Mouse (Mus musculus): Measurements from ENCODE around the gene Tctex1d4. TPM values are rescaled to one million over a fixed set of nuclear protein-coding genes. Genes with fewer than 3 reads are reported as not detected.
A peak's percentile ranks its signal among the peaks of the same experiment; 100 is the strongest.

Tctex1d4 gene
- polyA plus RNA-seq, 1 experiment from 2014 or later: 0.58 TPM

DNA sequence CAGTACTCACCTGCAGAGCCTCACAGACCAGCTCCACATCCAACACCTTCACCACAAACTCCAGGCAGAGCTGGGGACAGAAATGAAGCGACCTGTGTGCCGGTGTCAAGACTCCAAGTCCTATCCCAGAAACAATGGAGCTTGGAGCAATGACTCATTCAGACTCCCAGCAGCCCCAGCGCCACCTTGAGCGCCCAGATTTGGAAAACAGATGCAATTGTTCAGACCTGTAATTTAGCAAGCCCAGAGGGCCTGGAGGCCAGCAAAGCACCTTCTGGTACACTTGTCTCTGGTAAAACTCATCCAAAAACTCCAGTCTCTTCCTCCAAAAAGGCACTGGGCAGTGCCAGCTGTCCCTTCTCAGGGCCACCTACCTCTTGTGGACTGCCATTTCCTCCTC is 4.4 kb upstream of the Tctex1d4 start:
- no peak overlapping the region for H3K4me3 ChIP-seq (ENCODE audit: low read depth, low read length)
- H3K9me3 ChIP-seq (ENCODE audit: control insufficient read depth, low read length): no peaks in the 10 kb centered on the region
- no peak for TF ChIP-seq EP300 (optimal IDR thresholded peaks at IDR 0.05)
- TF ChIP-seq CTCF (IDR thresholded peaks at IDR 0.05; ENCODE audit: low read depth): no peak
- no peaks in the 10 kb centered on the region for H3K27me3 ChIP-seq (ENCODE audit: control insufficient read depth, insufficient read depth, low read length)
- H3K4me2 ChIP-seq (replicated peaks; ENCODE audit: low read depth): no peak overlapping the region
- H3K27ac ChIP-seq (replicated peaks): peak overlapping the region; percentile 58
- no peak overlapping the region for H3K9ac ChIP-seq (ENCODE audit: low read length)
- ATAC-seq (ENCODE audit: low FRiP score, low TSS enrichment) (no peak), DNase-seq (ENCODE audit: low spot score) (no peak)
- peaks cover 15% of the 10 kb centered on the region for H3K4me1 ChIP-seq (replicated peaks; ENCODE audit: control insufficient read depth, insufficient read depth)
- no peaks in the 10 kb centered on the region for H3K36me3 ChIP-seq (ENCODE audit: control insufficient read depth, insufficient read depth, low read length)
- WGBS: 55% methylated on average over 4 of the region's 4 CpGs

GRCm38 (mm10) chr4:117123546-117124217 is 2.9 kb upstream of the Tctex1d4 start:
- H3K4me2 ChIP-seq (replicated peaks; ENCODE audit: low read depth): no peak overlapping the region
- ATAC-seq (ENCODE audit: low FRiP score, low TSS enrichment): no peak

DNA sequence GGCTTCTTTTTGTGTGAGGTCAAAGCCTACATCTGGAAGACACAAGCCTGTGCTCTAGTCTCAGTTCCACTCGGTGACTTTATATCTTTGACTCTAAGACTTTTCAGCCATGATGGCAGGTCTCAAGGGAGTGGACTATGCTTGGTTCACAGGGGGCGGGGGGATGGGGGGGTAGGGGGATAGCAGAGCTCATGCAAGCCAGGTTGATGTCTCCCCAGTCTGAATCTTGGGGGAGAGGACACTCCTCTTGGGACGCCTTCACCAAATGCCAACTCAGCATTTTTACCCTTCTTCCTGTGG is 2.4 kb upstream of the Tctex1d4 start:
- Histone ChIP-seq H3K9me3 (ENCODE audit: control insufficient read depth, low read length) (no peaks in the 10 kb centered on the region), H3K27ac (replicated peaks) (peak overlapping the region; percentile 97), H3K4me2 (replicated peaks; ENCODE audit: low read depth) (no peak overlapping the region; the same call in 1 of the 2 replicates), H3K27me3 (ENCODE audit: control insufficient read depth, insufficient read depth, low read length) (no peaks in the 10 kb centered on the region), H3K4me1 (replicated peaks; ENCODE audit: control insufficient read depth, insufficient read depth) (peaks cover 15% of the 10 kb centered on the region), H3K4me3 (ENCODE audit: low read depth, low read length) (no peak overlapping the region), H3K36me3 (ENCODE audit: control insufficient read depth, insufficient read depth, low read length) (peaks cover 3% of the 10 kb centered on the region; the same call in 1 of the 2 replicates), H3K9ac (ENCODE audit: low read length) (no peak overlapping the region)
- ATAC-seq (ENCODE audit: low FRiP score, low TSS enrichment) (no peak), DNase-seq (ENCODE audit: low spot score) (no peak)
- WGBS: 68% methylated on average over 3 of the region's 3 CpGs
- TF ChIP-seq EP300 (optimal IDR thresholded peaks at IDR 0.05) (no peak), CTCF (IDR thresholded peaks at IDR 0.05; ENCODE audit: low read depth) (no peak)

More at GRCm38 (mm10) chr4:117123546-117124217, 2.9 kb upstream of the Tctex1d4 start:
- DNase-seq (ENCODE audit: low spot score): no peak
- H3K27me3 ChIP-seq (ENCODE audit: control insufficient read depth, insufficient read depth, low read length): no peaks in the 10 kb centered on the region
- H3K4me3 ChIP-seq (ENCODE audit: low read depth, low read length): no peak overlapping the region
- H3K9me3 ChIP-seq (ENCODE audit: control insufficient read depth, low read length): no peaks in the 10 kb centered on the region
- H3K27ac ChIP-seq (replicated peaks): no peak overlapping the region
- 78% methylated on average over 7 of the region's 9 CpGs for WGBS
- H3K4me1 ChIP-seq (replicated peaks; ENCODE audit: control insufficient read depth, insufficient read depth): peaks cover 15% of the 10 kb centered on the region
- H3K9ac ChIP-seq (ENCODE audit: low read length): no peak overlapping the region
- TF ChIP-seq CTCF (IDR thresholded peaks at IDR 0.05; ENCODE audit: low read depth) (no peak), EP300 (optimal IDR thresholded peaks at IDR 0.05) (no peak)
- H3K36me3 ChIP-seq (ENCODE audit: control insufficient read depth, insufficient read depth, low read length): peaks cover 1% of the 10 kb centered on the region; the same call in 1 of the 2 replicates

DNA sequence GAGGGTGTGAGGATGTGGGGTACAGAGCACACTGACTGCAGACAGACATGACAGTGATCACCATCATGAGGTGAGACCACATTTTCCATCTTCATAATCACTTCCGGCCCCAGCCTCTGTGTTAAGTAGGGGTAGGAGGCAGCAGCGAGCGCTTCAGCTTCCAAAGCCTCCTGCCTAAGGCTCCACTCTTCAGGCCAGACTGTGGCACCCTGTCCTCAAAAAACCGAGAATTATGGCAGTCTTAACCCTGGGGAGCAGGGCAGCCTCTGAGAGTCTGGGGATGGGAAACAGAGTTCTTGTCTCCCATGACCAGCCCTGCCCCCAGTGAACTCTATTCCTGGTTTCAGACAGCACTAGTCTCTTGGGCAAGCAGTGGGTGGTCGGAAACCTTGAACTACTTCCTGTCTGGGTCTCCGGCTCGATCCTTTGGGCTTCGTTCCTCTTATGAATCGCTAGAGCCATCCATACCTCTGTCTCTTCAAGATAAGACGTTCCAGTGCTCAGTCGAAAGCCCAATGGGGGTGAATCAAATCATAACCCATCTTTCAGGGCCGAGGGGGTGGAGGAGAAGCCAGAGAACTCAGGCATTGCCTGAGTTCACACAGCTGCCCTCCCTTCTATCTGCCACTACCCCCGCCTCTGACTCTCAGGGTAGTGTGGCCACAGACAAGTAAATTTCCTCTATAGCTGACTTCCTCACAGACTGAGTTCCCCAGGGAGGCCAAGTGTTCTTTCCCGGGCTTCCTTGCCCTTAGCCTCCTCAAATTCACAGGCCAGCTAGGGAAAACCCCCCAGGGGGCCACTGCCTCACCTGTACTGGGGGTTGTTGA is 1.9 kb upstream of the Tctex1d4 start:
- Histone ChIP-seq H3K9me3 (ENCODE audit: control insufficient read depth, low read length) (no peaks in the 10 kb centered on the region), H3K36me3 (ENCODE audit: control insufficient read depth, insufficient read depth, low read length) (peaks cover 4% of the 10 kb centered on the region; the same call in 1 of the 2 replicates), H3K4me3 (ENCODE audit: low read depth, low read length) (no peak overlapping the region), H3K4me1 (replicated peaks; ENCODE audit: control insufficient read depth, insufficient read depth) (peaks cover 15% of the 10 kb centered on the region), H3K27ac (replicated peaks) (peak overlapping the region; percentile 97), H3K9ac (ENCODE audit: low read length) (peak overlapping the region; percentile 58), H3K27me3 (ENCODE audit: control insufficient read depth, insufficient read depth, low read length) (no peaks in the 10 kb centered on the region), H3K4me2 (replicated peaks; ENCODE audit: low read depth) (peak overlapping the region; percentile 24)
- TF ChIP-seq EP300 (optimal IDR thresholded peaks at IDR 0.05) (no peak), CTCF (IDR thresholded peaks at IDR 0.05; ENCODE audit: low read depth) (no peak)
- DNase-seq (ENCODE audit: low spot score) (no peak), ATAC-seq (ENCODE audit: low FRiP score, low TSS enrichment) (no peak)
- 62% methylated on average over 14 of the region's 14 CpGs for WGBS

DNA sequence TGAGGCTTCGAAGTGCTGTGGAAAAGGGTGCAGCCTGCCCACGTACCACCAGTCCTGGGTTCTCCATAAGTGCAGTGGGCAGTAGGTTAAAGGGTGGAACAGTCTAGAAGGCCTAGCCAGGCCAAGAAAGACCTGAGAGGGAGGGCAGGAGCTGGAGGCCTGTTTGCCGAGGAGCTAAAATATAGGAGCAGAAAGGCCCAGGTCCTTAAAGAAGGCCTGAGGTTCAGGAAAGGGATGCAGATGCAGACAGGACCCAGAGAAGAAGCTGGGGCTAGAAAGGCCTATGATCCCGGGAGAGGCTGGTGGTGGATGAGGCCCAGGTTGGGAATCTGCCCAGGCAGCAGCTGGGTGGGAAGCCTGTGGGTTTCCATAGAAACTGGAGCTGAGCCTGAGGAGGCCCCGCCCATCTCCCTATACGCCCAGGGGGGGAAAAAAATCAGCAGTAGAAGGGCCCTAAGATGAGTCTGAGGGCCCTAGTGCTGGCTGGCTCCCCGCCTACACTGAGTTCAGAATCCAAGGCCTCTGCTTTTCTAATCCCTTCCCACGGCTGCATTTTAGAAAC is 1.2 kb upstream of the Tctex1d4 start, which contains the start of gene Btbd19:
Gene Btbd19 (minus strand): TSS at position 378 of the 562 bp plus-strand sequence.
- ATAC-seq (ENCODE audit: low FRiP score, low TSS enrichment) (peak; percentile 30), DNase-seq (ENCODE audit: low spot score) (peak; percentile 59)
- no peak for TF ChIP-seq CTCF (IDR thresholded peaks at IDR 0.05; ENCODE audit: low read depth)
- no peak for TF ChIP-seq EP300 (optimal IDR thresholded peaks at IDR 0.05)

More for the DNA sequence above, 1.2 kb upstream of the Tctex1d4 start, which contains the start of gene Btbd19:
- Histone ChIP-seq H3K27me3 (ENCODE audit: control insufficient read depth, insufficient read depth, low read length) (no peaks in the 10 kb centered on the region), H3K9ac (ENCODE audit: low read length) (peak within 1 kb of the TSS; percentile 58), H3K4me3 (ENCODE audit: low read depth, low read length) (no peak within 1 kb of the TSS), H3K27ac (replicated peaks) (peak within 1 kb of the TSS; percentile 97), H3K9me3 (ENCODE audit: control insufficient read depth, low read length) (no peaks in the 10 kb centered on the region), H3K36me3 (ENCODE audit: control insufficient read depth, insufficient read depth, low read length) (peaks cover 9% of the 10 kb centered on the region; the same call in 1 of the 2 replicates), H3K4me1 (replicated peaks; ENCODE audit: control insufficient read depth, insufficient read depth) (peaks cover 15% of the 10 kb centered on the region), H3K4me2 (replicated peaks; ENCODE audit: low read depth) (peak within 1 kb of the TSS; percentile 24)
- 26% methylated on average over 8 of the region's 8 CpGs for WGBS

Data from stomach, postnatal 0 days (tissue).